In genomic region chr17:85469776-85470175, GRCm38 (mm10) we compare ENCODE assay signal across 24 mouse cellular contexts.
DNase-seq lines count a peak whose midpoint lies in the region; ATAC-seq and TF ChIP-seq lines count a peak whose summit lies in the region.
"Had no signal": no experiment of that assay in that cellular context is flagged by ENCODE, and none has a peak within 500 bp of the region (broad histone marks: within the 10 kb centered on the region; RNA-seq: fewer than 3 reads in every experiment).

No protein-coding gene starts in this region.

- no peak for ATAC-seq in liver, embryonic 14.5 days (ENCODE audit: insufficient read depth)
- ATAC-seq in liver, embryonic 11.5 days (replicated peaks; ENCODE audit: low FRiP score), result no peak
- ATAC-seq: activated CD4-positive, CD25-positive, alpha-beta regulatory T cell, adult 4 months; hindbrain, embryonic 16.5 days; midbrain, embryonic 16.5 days had no signal

- TF ChIP-seq POLR2A in ES-Bruce4 (IDR thresholded peaks at IDR 0.05; ENCODE audit: insufficient read depth, low read length), result no peak
- TF ChIP-seq POLR2A in brain, embryonic 14.5 days (IDR thresholded peaks at IDR 0.05; ENCODE audit: borderline replicate concordance, extremely low read depth, insufficient read depth, insufficient read length, poor library complexity, severe bottlenecking), result no peak

- no peak overlapping the region for H3K27ac ChIP-seq in liver, embryonic 14.5 days
- no peak overlapping the region for H3K27ac ChIP-seq in liver, embryonic 11.5 days (ENCODE audit: low read depth, low read length)
- no peak overlapping the region for H3K27ac ChIP-seq in ES-Bruce4 (ENCODE audit: insufficient read depth, low read length)
- H3K27ac ChIP-seq: embryonic facial prominence, embryonic 10.5 days; left cerebral cortex, adult 2 months; limb, embryonic 12.5 days; liver, embryonic 15.5 days had no signal

- no peak for TF ChIP-seq EP300 in liver, embryonic 14.5 days (IDR thresholded peaks at IDR 0.05; ENCODE audit: low read depth)
- TF ChIP-seq EP300 in ES-Bruce4 (IDR thresholded peaks at IDR 0.05; ENCODE audit: insufficient read depth, low read depth, low read length), result no peak

- WGBS in liver, embryonic 14.5 days (ENCODE audit: insufficient replicate concordance), result 40% methylated on average over 4 of the region's 4 CpGs
- WGBS in liver, embryonic 11.5 days, result 59% methylated on average over 4 of the region's 4 CpGs

- no peak overlapping the region for H3K4me3 ChIP-seq in liver, embryonic 14.5 days (ENCODE audit: insufficient read depth in 1 of 2, low read depth in 2 of 2, low read length in 2 of 2)
- H3K4me3 ChIP-seq in liver, embryonic 11.5 days (ENCODE audit: low read depth, low read length), result no peak overlapping the region
- H3K4me3 ChIP-seq in ES-Bruce4 (ENCODE audit: low read depth, low read length), result no peak overlapping the region
- H3K4me3 ChIP-seq: embryonic facial prominence, embryonic 10.5 days; left cerebral cortex, adult 2 months; limb, embryonic 12.5 days; liver, embryonic 15.5 days; megakaryocyte, embryonic 14.5 days had no signal

- no peak overlapping the region for H3K4me2 ChIP-seq in liver, embryonic 14.5 days (ENCODE audit: low read depth)
- no peak overlapping the region for H3K4me2 ChIP-seq in liver, embryonic 11.5 days
- H3K4me2 ChIP-seq: limb, embryonic 12.5 days; liver, embryonic 15.5 days had no signal

- peaks cover 40% of the 10 kb centered on the region for H3K27me3 ChIP-seq in liver, embryonic 14.5 days (ENCODE audit: control insufficient read depth, insufficient read depth, low read length)
- peaks cover 87% of the 10 kb centered on the region for H3K27me3 ChIP-seq in liver, embryonic 11.5 days (replicated peaks; ENCODE audit: control insufficient read depth, insufficient read depth, low read length)
- no peaks in the 10 kb centered on the region for H3K27me3 ChIP-seq in ES-Bruce4 (ENCODE audit: control insufficient read depth, insufficient read depth, low read length, poor library complexity, severe bottlenecking)

- H3K9me3 ChIP-seq in liver, embryonic 14.5 days (ENCODE audit: control insufficient read depth, low read length), result no peaks in the 10 kb centered on the region
- no peaks in the 10 kb centered on the region for H3K9me3 ChIP-seq in liver, embryonic 11.5 days (ENCODE audit: control insufficient read depth, low read length)
- no peaks in the 10 kb centered on the region for H3K9me3 ChIP-seq in ES-Bruce4 (replicated peaks; ENCODE audit: control insufficient read depth, insufficient read depth, low read length, poor library complexity, severe bottlenecking)
- H3K9me3 ChIP-seq: limb, embryonic 12.5 days; liver, embryonic 15.5 days had no signal

- H3K9ac ChIP-seq in liver, embryonic 14.5 days (replicated peaks), result no peak overlapping the region
- H3K9ac ChIP-seq in liver, embryonic 11.5 days (ENCODE audit: low read depth, low read length), result no peak overlapping the region
- H3K9ac ChIP-seq in ES-Bruce4 (ENCODE audit: low read depth, poor library complexity, severe bottlenecking), result no peak overlapping the region
- H3K9ac ChIP-seq: limb, embryonic 12.5 days; liver, embryonic 15.5 days had no signal

- no peaks in the 10 kb centered on the region for H3K36me3 ChIP-seq in liver, embryonic 14.5 days (replicated peaks; ENCODE audit: control insufficient read depth, insufficient read depth, low read depth)
- no peaks in the 10 kb centered on the region for H3K36me3 ChIP-seq in liver, embryonic 11.5 days (ENCODE audit: control insufficient read depth, insufficient read depth, low read length)
- no peaks in the 10 kb centered on the region for H3K36me3 ChIP-seq in ES-Bruce4 (ENCODE audit: control insufficient read depth, insufficient read depth, low read length, poor library complexity, severe bottlenecking)
- H3K36me3 ChIP-seq: embryonic facial prominence, embryonic 10.5 days; limb, embryonic 12.5 days; liver, embryonic 15.5 days had no signal

- no peaks in the 10 kb centered on the region for H3K4me1 ChIP-seq in liver, embryonic 14.5 days (replicated peaks; ENCODE audit: control insufficient read depth in 2 of 2, insufficient read depth in 2 of 2, low read length in 1 of 2)
- no peaks in the 10 kb centered on the region for H3K4me1 ChIP-seq in liver, embryonic 11.5 days (replicated peaks; ENCODE audit: control insufficient read depth, insufficient read depth, low read length)
- H3K4me1 ChIP-seq in ES-Bruce4 (ENCODE audit: control insufficient read depth, insufficient read depth, low read length), result no peaks in the 10 kb centered on the region
- H3K4me1 ChIP-seq: liver, embryonic 15.5 days; megakaryocyte, embryonic 14.5 days had no signal

- TF ChIP-seq CTCF in liver, embryonic 14.5 days (IDR thresholded peaks at IDR 0.05; ENCODE audit: low read depth), result peak; percentile 28; the same call in 1 of the 2 replicates
- TF ChIP-seq CTCF in ES-Bruce4 (IDR thresholded peaks at IDR 0.05; ENCODE audit: low read depth, low read length), result peak; percentile 48
- peak; percentile 15; the same call in 1 of the 2 replicates for TF ChIP-seq CTCF in brain, embryonic 14.5 days (IDR thresholded peaks at IDR 0.05; ENCODE audit: borderline replicate concordance, extremely low read depth, insufficient read depth, insufficient read length)

- no peak for DNase-seq in liver, embryonic 14.5 days (ENCODE audit: low read depth in 3 of 3, low spot score in 3 of 3)
- no peak for DNase-seq in liver, embryonic 11.5 days (ENCODE audit: low spot score)
- peak; percentile 17 for DNase-seq in A20 (ENCODE audit: low read depth, low spot score)
- no peak for DNase-seq in brain, embryonic 14.5 days (ENCODE audit: low read depth)
- no peak for DNase-seq in adipocyte (ENCODE audit: low spot score)
- no peak for DNase-seq in Muller cell, postnatal 12 days (ENCODE audit: inconsistent ontology term)
- DNase-seq: adrenal gland, postnatal 14 days; cerebellum, adult 8-10 months; gastrocnemius, postnatal 14 days; kidney, adult 18-20 months; kidney, postnatal 14 days; layer of hippocampus, adult 9-11 months; lung, postnatal 10 days; right cerebral cortex, postnatal 14 days; spleen, adult 18-20 months had no signal
